Mouse (Mus musculus): ENCODE results near the gene AC141477.1.

The AC141477.1 gene

GRCm38 (mm10) chr10:76408520-76408919 is 31.7 kb downstream of the AC141477.1 start:
- no peak for DNase-seq (ENCODE audit: low read depth, low spot score)

- DNase-seq (ENCODE audit: low read depth, low spot score), result no peak
These were observed 47.6 kb downstream of the AC141477.1 start for GRCm38 (mm10) chr10:76392596-76392995.

- DNase-seq (ENCODE audit: low read depth, low spot score), result peak; percentile 24
These were observed 48.5 kb downstream of the AC141477.1 start for GRCm38 (mm10) chr10:76391786-76392185.

GRCm38 (mm10) chr10:76391166-76391565 is 49.1 kb downstream of the AC141477.1 start:
- DNase-seq (ENCODE audit: low read depth, low spot score), result no peak
